Mouse (Mus musculus): ENCODE data around the gene Spty2d1. TPM values are rescaled to one million over a fixed set of nuclear protein-coding genes. Genes with fewer than 3 reads are reported as not detected.

Gene Spty2d1
- 21.0 and 23.3 TPM in 2 replicates for polyA plus RNA-seq (2011; ENCODE audit: insufficient read length, low read depth, missing spikeins)

DNA sequence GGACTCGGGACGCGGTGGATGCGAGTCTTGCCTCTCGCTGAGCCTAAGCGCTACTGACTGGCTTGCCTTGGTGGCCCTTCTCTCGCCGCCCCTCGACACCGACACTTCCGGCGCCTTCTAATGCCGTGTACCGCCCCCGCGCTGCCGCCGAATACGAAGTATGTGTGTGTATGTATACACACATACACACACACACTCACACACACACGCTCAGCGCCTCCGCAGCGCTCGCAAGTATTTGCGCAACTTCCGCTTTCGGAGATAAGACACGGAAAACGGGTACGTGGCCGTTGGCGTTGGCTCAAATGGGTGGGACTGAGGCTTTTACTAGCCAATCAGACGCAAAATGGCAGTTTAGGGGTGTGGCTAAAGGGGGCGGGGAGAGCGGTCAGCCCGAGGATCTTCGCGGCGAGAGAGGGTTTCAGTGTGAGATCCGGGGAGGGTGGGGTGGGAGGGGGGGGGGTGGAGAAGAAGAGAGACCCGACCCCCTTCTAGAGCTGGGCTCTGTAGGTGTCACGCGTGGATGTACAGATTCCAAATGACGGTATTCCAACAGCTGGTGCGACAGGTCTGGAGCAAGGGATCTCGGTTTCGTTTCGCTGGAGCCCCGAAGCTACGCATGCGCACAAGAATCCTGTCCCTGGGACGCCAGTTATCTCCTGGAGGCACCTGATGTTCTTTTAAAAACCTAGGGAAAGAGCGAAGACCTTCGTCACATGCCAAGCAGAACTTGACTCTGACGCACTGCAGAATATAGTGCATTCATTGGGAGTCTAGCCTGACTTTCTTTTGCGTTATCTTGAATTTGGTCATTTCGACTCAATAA, at the start of gene Spty2d1:
Gene Spty2d1, minus strand, starts transcription at position 244 of the 826 bp plus-strand sequence.
- Histone ChIP-seq H3K27ac (ENCODE audit: insufficient read depth, low read length) (peak within 1 kb of the TSS; percentile 64), H3K4me1 (ENCODE audit: control insufficient read depth, insufficient read depth, low read length) (peaks cover 6% of the 10 kb centered on the region; the same call in 1 of the 2 replicates), H3K4me3 (ENCODE audit: insufficient read depth, low read length) (peak within 1 kb of the TSS; percentile 92)
- TF ChIP-seq CTCF (IDR thresholded peaks at IDR 0.05; ENCODE audit: borderline replicate concordance, insufficient read depth, low read length) (no peak), POLR2A (IDR thresholded peaks at IDR 0.05; ENCODE audit: low read depth, low read length) (peak; percentile 96)

DNA sequence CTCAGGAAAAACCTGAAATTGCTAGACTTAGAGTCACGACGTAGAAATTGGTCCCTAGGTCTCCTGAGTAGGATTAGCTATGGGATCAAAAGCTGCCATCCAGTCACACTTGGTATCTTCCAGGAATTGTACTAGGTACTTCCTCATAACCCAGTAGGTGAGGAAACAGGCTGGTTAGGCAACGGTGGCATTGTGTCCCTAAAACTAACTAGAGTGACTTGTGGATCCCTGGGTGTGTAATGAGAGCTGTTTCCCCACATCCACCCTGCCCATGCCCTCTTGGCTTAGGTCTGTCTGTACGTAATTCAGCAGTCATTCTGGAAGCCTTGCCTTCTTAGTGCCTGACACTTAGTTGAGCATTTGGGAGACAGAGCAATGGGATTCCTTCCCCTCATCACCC, 48.1 kb upstream of the Spty2d1 start:
- Histone ChIP-seq H3K4me1 (ENCODE audit: control insufficient read depth, insufficient read depth, low read length) (peaks cover 12% of the 10 kb centered on the region), H3K27ac (ENCODE audit: insufficient read depth, low read length) (no peak overlapping the region), H3K4me3 (ENCODE audit: insufficient read depth, low read length) (no peak overlapping the region)
- no peak for TF ChIP-seq POLR2A (IDR thresholded peaks at IDR 0.05; ENCODE audit: low read depth, low read length)
- no peak for TF ChIP-seq CTCF (IDR thresholded peaks at IDR 0.05; ENCODE audit: borderline replicate concordance, insufficient read depth, low read length)

DNA sequence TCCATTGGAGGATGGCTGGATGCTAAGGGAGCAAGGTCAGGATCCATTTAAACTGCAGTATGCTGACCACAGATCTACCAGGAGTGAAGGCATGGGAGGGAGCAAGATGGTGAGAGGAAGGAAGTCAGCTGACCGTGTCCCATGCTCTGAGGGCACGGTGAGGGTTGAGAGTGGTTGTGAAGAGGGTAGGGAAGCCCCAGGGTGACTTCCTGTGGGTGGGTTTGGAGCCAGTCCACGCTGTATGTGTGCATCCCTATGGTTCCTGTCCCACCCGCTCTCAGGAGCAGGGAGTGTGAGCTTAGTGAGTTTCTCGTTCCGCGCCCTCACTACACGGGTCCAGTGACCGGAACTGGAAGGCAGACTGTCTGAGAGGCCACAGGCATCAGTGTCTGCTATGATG, 47.5 kb upstream of the Spty2d1 start:
- no peak for TF ChIP-seq POLR2A (IDR thresholded peaks at IDR 0.05; ENCODE audit: low read depth, low read length)
- TF ChIP-seq CTCF (IDR thresholded peaks at IDR 0.05; ENCODE audit: borderline replicate concordance, insufficient read depth, low read length) = no peak
- Histone ChIP-seq H3K4me1 (ENCODE audit: control insufficient read depth, insufficient read depth, low read length) (peaks cover 12% of the 10 kb centered on the region), H3K27ac (ENCODE audit: insufficient read depth, low read length) (no peak overlapping the region), H3K4me3 (ENCODE audit: insufficient read depth, low read length) (no peak overlapping the region)

DNA sequence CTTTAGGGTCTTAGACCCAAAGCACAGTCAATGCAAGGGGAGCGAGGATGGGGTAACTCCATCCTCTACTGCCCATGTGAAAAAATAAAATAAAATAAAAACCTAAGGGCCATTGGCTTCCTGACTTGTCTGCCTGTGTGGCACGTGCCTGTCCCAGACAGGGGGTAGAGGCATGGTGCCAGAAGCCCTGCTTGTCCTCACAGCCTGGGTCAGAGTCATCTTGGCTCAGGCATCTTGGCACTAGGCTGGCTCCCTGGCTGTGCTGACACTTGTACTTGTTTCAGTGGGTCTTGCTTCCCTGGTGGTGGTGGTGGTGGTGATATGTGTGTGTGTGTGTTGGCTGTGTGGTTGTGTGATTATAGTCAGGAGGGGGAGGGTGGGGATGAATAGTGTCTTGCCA, 46.5 kb upstream of the Spty2d1 start:
- Histone ChIP-seq H3K4me1 (ENCODE audit: control insufficient read depth, insufficient read depth, low read length) (peaks cover 12% of the 10 kb centered on the region), H3K27ac (ENCODE audit: insufficient read depth, low read length) (no peak overlapping the region), H3K4me3 (ENCODE audit: insufficient read depth, low read length) (no peak overlapping the region)
- TF ChIP-seq POLR2A (IDR thresholded peaks at IDR 0.05; ENCODE audit: low read depth, low read length) (no peak), CTCF (IDR thresholded peaks at IDR 0.05; ENCODE audit: borderline replicate concordance, insufficient read depth, low read length) (no peak)

GRCm38 (mm10) chr7:47053287-47053686, 45.1 kb upstream of the Spty2d1 start:
- Histone ChIP-seq H3K4me3 (ENCODE audit: insufficient read depth, low read length) (no peak overlapping the region), H3K27ac (ENCODE audit: insufficient read depth, low read length) (no peak overlapping the region), H3K4me1 (ENCODE audit: control insufficient read depth, insufficient read depth, low read length) (peaks cover 12% of the 10 kb centered on the region)
- TF ChIP-seq POLR2A (IDR thresholded peaks at IDR 0.05; ENCODE audit: low read depth, low read length) (no peak), CTCF (IDR thresholded peaks at IDR 0.05; ENCODE audit: borderline replicate concordance, insufficient read depth, low read length) (no peak)

GRCm38 (mm10) chr7:47052276-47052675, 44.1 kb upstream of the Spty2d1 start:
- no peak overlapping the region for H3K4me3 ChIP-seq (ENCODE audit: insufficient read depth, low read length)
- no peak for TF ChIP-seq CTCF (IDR thresholded peaks at IDR 0.05; ENCODE audit: borderline replicate concordance, insufficient read depth, low read length)
- TF ChIP-seq POLR2A (IDR thresholded peaks at IDR 0.05; ENCODE audit: low read depth, low read length) = no peak

DNA sequence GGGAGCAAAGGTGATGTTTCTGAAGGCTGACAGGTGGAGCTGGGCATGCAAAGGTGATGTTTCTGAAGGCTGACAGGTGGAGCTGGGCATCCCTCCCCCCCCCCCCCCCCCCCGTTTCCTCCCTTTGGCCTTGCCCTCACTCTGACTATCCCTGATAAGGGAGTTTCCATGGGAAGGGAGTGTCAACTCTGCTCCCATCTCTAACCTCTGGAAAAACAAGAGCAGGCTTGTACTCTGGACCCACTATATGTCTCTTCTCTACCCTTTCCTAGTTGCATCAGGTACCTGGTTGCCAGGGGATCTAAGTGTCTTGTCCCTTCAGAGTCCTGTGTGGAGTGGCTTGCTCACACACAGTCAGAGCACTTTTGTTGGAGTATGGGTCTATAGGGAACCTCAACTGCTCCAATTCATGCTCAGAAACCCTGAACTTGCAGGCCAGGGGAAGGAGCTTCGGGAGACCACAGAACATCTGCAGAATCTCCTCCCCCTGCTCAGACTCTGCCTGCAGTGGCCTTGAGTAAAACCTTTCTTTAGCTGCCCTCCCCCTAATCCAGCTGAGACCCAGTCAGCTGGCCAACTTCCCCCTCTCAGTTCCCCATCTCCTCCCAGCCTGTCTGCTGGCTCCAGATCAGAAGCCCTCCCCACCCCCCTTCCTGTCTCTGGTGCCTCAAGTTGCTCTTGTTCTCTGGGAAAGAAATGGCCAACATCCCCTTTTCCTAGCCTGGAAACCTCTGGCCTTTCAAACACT, 43.4 kb upstream of the Spty2d1 start:
- peaks cover 12% of the 10 kb centered on the region for H3K4me1 ChIP-seq (ENCODE audit: control insufficient read depth, insufficient read depth, low read length)
- TF ChIP-seq CTCF (IDR thresholded peaks at IDR 0.05; ENCODE audit: borderline replicate concordance, insufficient read depth, low read length) (no peak), POLR2A (IDR thresholded peaks at IDR 0.05; ENCODE audit: low read depth, low read length) (no peak)
- H3K27ac ChIP-seq (ENCODE audit: insufficient read depth, low read length) = peak overlapping the region; percentile 66
- 0 out of 2 replicates have a peak overlapping the region, but pooled peaks have one; percentile 57 for H3K4me3 ChIP-seq (ENCODE audit: insufficient read depth, low read length)

More at GRCm38 (mm10) chr7:47052276-47052675, 44.1 kb upstream of the Spty2d1 start:
- H3K27ac ChIP-seq (ENCODE audit: insufficient read depth, low read length) = peak overlapping the region; percentile 56
- peaks cover 12% of the 10 kb centered on the region for H3K4me1 ChIP-seq (ENCODE audit: control insufficient read depth, insufficient read depth, low read length)

DNA sequence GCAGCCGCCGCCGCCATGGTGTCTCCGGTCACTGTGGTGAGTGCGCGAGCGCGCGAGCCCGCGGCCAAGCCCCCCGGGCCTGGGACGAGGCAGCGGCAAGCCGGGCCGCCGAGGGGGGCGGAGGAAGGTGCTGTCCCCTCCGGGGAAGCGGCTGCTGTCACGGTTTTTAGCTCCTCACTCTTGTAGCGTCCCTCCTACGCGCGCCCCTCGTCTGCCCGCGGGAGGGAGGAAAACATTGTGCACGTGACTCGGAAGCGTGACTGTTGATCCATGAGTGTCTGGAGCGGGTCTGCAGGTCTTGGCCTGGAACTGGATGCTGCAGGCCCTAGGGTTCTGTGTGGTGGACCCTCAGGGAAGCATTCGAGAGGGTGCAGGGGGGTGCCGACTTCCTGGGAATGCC, 42.6 kb upstream of the Spty2d1 start:
- Histone ChIP-seq H3K27ac (ENCODE audit: insufficient read depth, low read length) (0 out of 2 replicates have a peak overlapping the region, but pooled peaks have one; percentile 6), H3K4me1 (ENCODE audit: control insufficient read depth, insufficient read depth, low read length) (peaks cover 12% of the 10 kb centered on the region)
- no peak for TF ChIP-seq POLR2A (IDR thresholded peaks at IDR 0.05; ENCODE audit: low read depth, low read length)
- TF ChIP-seq CTCF (IDR thresholded peaks at IDR 0.05; ENCODE audit: borderline replicate concordance, insufficient read depth, low read length) = no peak

GRCm38 (mm10) chr7:47050366-47050765, 42.2 kb upstream of the Spty2d1 start, which contains the start of gene Tmem86a:
Tmem86a (plus strand) TSS chr7:47050601.
- Histone ChIP-seq H3K4me3 (ENCODE audit: insufficient read depth, low read length) (peak within 1 kb of the TSS; percentile 57), H3K4me1 (ENCODE audit: control insufficient read depth, insufficient read depth, low read length) (peaks cover 12% of the 10 kb centered on the region), H3K27ac (ENCODE audit: insufficient read depth, low read length) (peak within 1 kb of the TSS; percentile 66)
- TF ChIP-seq POLR2A (IDR thresholded peaks at IDR 0.05; ENCODE audit: low read depth, low read length) (peak; percentile 60), CTCF (IDR thresholded peaks at IDR 0.05; ENCODE audit: borderline replicate concordance, insufficient read depth, low read length) (no peak)

More for the DNA sequence above, 42.6 kb upstream of the Spty2d1 start:
- H3K4me3 ChIP-seq (ENCODE audit: insufficient read depth, low read length) = peak overlapping the region; percentile 57
